Mouse (Mus musculus) ovary, adult 18-20 months (tissue): ENCODE measurements around the gene Gan.
A peak's percentile ranks its signal among the peaks of the same experiment; 100 is the strongest.

Experiments used
- DNase-seq: peaks from one replicate; pipeline ENCODE4 v3.0.0; 2022; ENCODE audit warnings: low spot score, mixed read lengths

Gan gene

GRCm38 (mm10) chr8:117254496-117254895, 96.6 kb downstream of the Gan start:
- DNase-seq, result no peak

- peak; percentile 91 for DNase-seq
Measured at GRCm38 (mm10) chr8:117256292-117256938, 98.5 kb downstream of the Gan start.

- no peak for DNase-seq
Measured at GRCm38 (mm10) chr8:117257029-117257820, 99.3 kb downstream of the Gan start, which contains the start of gene Cmip. TSS of gene Cmip (plus strand) at chr8:117257064.

- DNase-seq, result no peak
Measured at GRCm38 (mm10) chr8:117257821-117258575, 100.1 kb downstream of the Gan start.

GRCm38 (mm10) chr8:117258576-117259040, 100.7 kb downstream of the Gan start:
- DNase-seq, result no peak

GRCm38 (mm10) chr8:117259431-117260001, 101.6 kb downstream of the Gan start:
- DNase-seq, result no peak

GRCm38 (mm10) chr8:117260234-117260929, 102.4 kb downstream of the Gan start:
- no peak for DNase-seq

GRCm38 (mm10) chr8:117260930-117261475, 103.1 kb downstream of the Gan start:
- DNase-seq, result no peak

GRCm38 (mm10) chr8:117261702-117262101, 103.8 kb downstream of the Gan start:
- DNase-seq, result no peak

GRCm38 (mm10) chr8:117262685-117263084, 104.8 kb downstream of the Gan start:
- no peak for DNase-seq

- no peak for DNase-seq
Measured at GRCm38 (mm10) chr8:117263442-117263841, 105.5 kb downstream of the Gan start.

- no peak for DNase-seq
Measured at GRCm38 (mm10) chr8:117265079-117265478, 107.1 kb downstream of the Gan start.
